8 mouse cellular contexts compared by ENCODE assay signal in genomic region chr9:21312134-21312533, GRCm38 (mm10). TPM values are rescaled to one million over a fixed set of nuclear protein-coding genes. Genes with fewer than 3 reads are reported as not detected.
DNase-seq lines count a peak whose midpoint lies in the region; ATAC-seq and TF ChIP-seq lines count a peak whose summit lies in the region.

Gene Ap1m2, minus strand, starts transcription at chr9:21312337.

- H3K4me3 ChIP-seq in layer of hippocampus, adult 2 months, result peak within 1 kb of the TSS; percentile 31; the same call in 1 of the 2 replicates
- 0 out of 2 replicates have a peak within 1 kb of the TSS, but pooled peaks have one; percentile 3 for H3K4me3 ChIP-seq in forebrain, embryonic 14.5 days (ENCODE audit: low read depth, low read length)
- H3K4me3 ChIP-seq in neural tube, embryonic 12.5 days, result peak within 1 kb of the TSS; percentile 7; the same call in 1 of the 2 replicates

- TF ChIP-seq CTCF in layer of hippocampus, adult 2 months (conservative IDR thresholded peaks at IDR 0.05), result no peak

- H3K36me3 ChIP-seq in forebrain, embryonic 14.5 days (ENCODE audit: control insufficient read depth, insufficient read depth, low read length), result no peaks in the 10 kb centered on the region
- H3K36me3 ChIP-seq in neural tube, embryonic 12.5 days, result no peaks in the 10 kb centered on the region

- H3K9me3 ChIP-seq in forebrain, embryonic 14.5 days (replicated peaks; ENCODE audit: control insufficient read depth, low read length), result no peaks in the 10 kb centered on the region
- H3K9me3 ChIP-seq in neural tube, embryonic 12.5 days, result no peaks in the 10 kb centered on the region

- no peak within 1 kb of the TSS for H3K9ac ChIP-seq in forebrain, embryonic 14.5 days (ENCODE audit: low read length)
- H3K9ac ChIP-seq in neural tube, embryonic 12.5 days, result 0 out of 2 replicates have a peak within 1 kb of the TSS, but pooled peaks have one; percentile 29

- WGBS in forebrain, embryonic 14.5 days, result 10% methylated on average over 35 of the region's 35 CpGs
- 8% methylated on average over 34 of the region's 35 CpGs for WGBS in neural tube, embryonic 12.5 days

- no peaks in the 10 kb centered on the region for H3K4me1 ChIP-seq in forebrain, embryonic 14.5 days (ENCODE audit: control insufficient read depth, insufficient read depth, low read length)
- H3K4me1 ChIP-seq in neural tube, embryonic 12.5 days, result peaks cover 6% of the 10 kb centered on the region; the same call in 1 of the 2 replicates

- H3K27ac ChIP-seq in layer of hippocampus, adult 2 months, result no peak within 1 kb of the TSS
- no peak within 1 kb of the TSS for H3K27ac ChIP-seq in forebrain, embryonic 14.5 days (ENCODE audit: low read depth, low read length)
- no peak within 1 kb of the TSS for H3K27ac ChIP-seq in neural tube, embryonic 12.5 days

- H3K4me2 ChIP-seq in forebrain, embryonic 14.5 days (ENCODE audit: low read length), result no peak within 1 kb of the TSS
- H3K4me2 ChIP-seq in neural tube, embryonic 12.5 days (replicated peaks), result peak within 1 kb of the TSS; percentile 35

- peaks cover 14% of the 10 kb centered on the region for H3K27me3 ChIP-seq in forebrain, embryonic 14.5 days (replicated peaks; ENCODE audit: control insufficient read depth, insufficient read depth, low read length)
- peaks cover 19% of the 10 kb centered on the region for H3K27me3 ChIP-seq in neural tube, embryonic 12.5 days (replicated peaks)

- no peak for DNase-seq in layer of hippocampus, adult 2 months (ENCODE audit: low spot score in 2 of 2)
- DNase-seq in layer of hippocampus, adult 9-11 months, result no peak
- no peak for DNase-seq in forebrain, embryonic 14.5 days (ENCODE audit: low spot score)
- DNase-seq in kidney, postnatal 4 days, result peak; percentile 66 to 76
- no peak for DNase-seq in layer of hippocampus, adult 18-20 months (ENCODE audit: low spot score in 2 of 2)
- no peak for DNase-seq in gastrocnemius, postnatal 4 days (ENCODE audit: low spot score in 2 of 2)
- no peak for DNase-seq in adrenal gland, postnatal 10 days

- no peak for ATAC-seq in forebrain, embryonic 14.5 days
- no peak for ATAC-seq in neural tube, embryonic 12.5 days (ENCODE audit: low FRiP score, low read depth)

RNA-seq across cellular contexts. Expression of gene Ap1m2, which starts in this region (rescaled TPM):
- total RNA-seq in layer of hippocampus, adult 2 months (2021), result under 1 TPM; 0.41 to 0.76 TPM
- polyA plus RNA-seq in forebrain, embryonic 14.5 days (2014; fragmentation: Nextera tagmentation; extraction: Ambion mirVana), result 0.91 and 1.4 TPM in 2 replicates
- polyA plus RNA-seq in neural tube, embryonic 12.5 days (2016; fragmentation: Nextera tagmentation; extraction: Ambion mirVana), result 0.65 and 1.3 TPM in 2 replicates
- total RNA-seq in layer of hippocampus, adult 18-20 months (2021), result under 1 TPM; 0.18 to 0.30 TPM
- not detected for total RNA-seq in gastrocnemius, postnatal 4 days (2021)
- under 1 TPM in 1 of 2 experiments, not detected in 1; 0.15 TPM for total RNA-seq in adrenal gland, postnatal 10 days (2021)

Comparison
In these comparisons a context has a peak if more than half of its experiments do, and no peak if none do; other contexts are left out.
1. DNase-seq: peak in kidney, postnatal 4 days (2 of 2); none in layer of hippocampus, adult 2 months (0 of 2), layer of hippocampus, adult 9-11 months (single experiment), forebrain, embryonic 14.5 days (single experiment), layer of hippocampus, adult 18-20 months (0 of 2), gastrocnemius, postnatal 4 days (0 of 2) and adrenal gland, postnatal 10 days (single experiment).
2. Peak in every context shown above with its lines, with median percentiles within 50 percentile points of each other: H3K4me3 ChIP-seq.